Mouse (Mus musculus) hindbrain, embryonic 16.5 days (tissue): Measurements from ENCODE around the gene Rps6ka5. TPM values are rescaled to one million over a fixed set of nuclear protein-coding genes. Genes with fewer than 3 reads are reported as not detected.

Experiments used
- ATAC-seq: fragments of 200-750 bp; cut with Nextera tagmentation; 2 replicates; pipeline ENCODE4 v1.8.0; 2017; ENCODE audit warnings: moderate TSS enrichment, moderate library complexity
- H3K27ac ChIP-seq: fragments of 300-500 bp; sonication (generic); 2 replicates; pipeline ENCODE4 v1.5.1; 2014; ENCODE audit warnings: low read depth, mild to moderate bottlenecking, control low read depth, low read length, moderate library complexity
- H3K27me3 ChIP-seq: fragments of 300-500 bp; sonication (generic); replicated peaks from 2 replicates; pipeline ENCODE4 v1.6.1; 2014; ENCODE audit warnings: low read length; ENCODE audit not compliant: control insufficient read depth, insufficient read depth
- H3K36me3 ChIP-seq: fragments of 300-500 bp; sonication (generic); 2 replicates; pipeline ENCODE4 v1.6.1; 2014; ENCODE audit warnings: mild to moderate bottlenecking, low read length, moderate library complexity, mixed read lengths; ENCODE audit not compliant: control insufficient read depth, insufficient read depth
- H3K4me1 ChIP-seq: fragments of 300-500 bp; sonication (generic); 2 replicates; pipeline ENCODE4 v1.6.1; 2014; ENCODE audit warnings: low read depth, low read length; ENCODE audit not compliant: control insufficient read depth, insufficient read depth
- H3K4me2 ChIP-seq: fragments of 300-500 bp; sonication (generic); 2 replicates; pipeline ENCODE4 v1.6.1; 2014; ENCODE audit warnings: mild to moderate bottlenecking, low read length, control low read depth, moderate library complexity
- H3K4me3 ChIP-seq: fragments of 300-500 bp; sonication (generic); 2 replicates; pipeline ENCODE4 v1.5.1; 2014; ENCODE audit warnings: mild to moderate bottlenecking, low read length, control low read depth, moderate library complexity
- H3K9ac ChIP-seq: fragments of 300-500 bp; sonication (generic); 2 replicates; pipeline ENCODE4 v1.6.1; 2014; ENCODE audit warnings: low read depth, mild to moderate bottlenecking, control low read depth, low read length, moderate library complexity
- H3K9me3 ChIP-seq: fragments of 300-500 bp; sonication (generic); 2 replicates; pipeline ENCODE4 v1.6.1; 2014; ENCODE audit warnings: mild to moderate bottlenecking, low read length, moderate library complexity; ENCODE audit not compliant: control insufficient read depth
- WGBS: fragments of 180-500 bp; shearing (Covaris S2); extraction: QIAGEN DNeasy Blood & Tissue Kit; methylation state at CpG from one replicate; pipeline ENCODE4 v1.1.7; 2014; 5-methylcytosine and 5-hydroxymethylcytosine counted together
- polyA plus RNA-seq: library from polyadenylated mRNA; unstranded; fragments of >200 nt; fragmentation: Nextera tagmentation; extraction: Ambion mirVana; gene quantifications from 2 replicates; pipeline ENCODE4 v1.2.1, GENCODE M21; 2015

The Rps6ka5 gene
- polyA plus RNA-seq, 1 experiment from 2014 or later: 5.7 TPM

GRCm38 (mm10) chr12:100609064-100609463 lies 117.7 kb downstream of the Rps6ka5 start:
- 87% methylated on average over 5 of the region's 5 CpGs for whole genome bisulfite sequencing
- H3K27ac ChIP-seq: no peak overlapping the region
- no peaks in the 10 kb centered on the region for H3K36me3 ChIP-seq
- H3K4me3 ChIP-seq: no peak overlapping the region
- no peak overlapping the region for H3K4me2 ChIP-seq
- H3K9ac ChIP-seq: no peak overlapping the region
- no peaks in the 10 kb centered on the region for H3K27me3 ChIP-seq
- H3K4me1 ChIP-seq: no peaks in the 10 kb centered on the region
- no peaks in the 10 kb centered on the region for H3K9me3 ChIP-seq
- ATAC-seq: no peak

- ATAC-seq: no peak
- no peaks in the 10 kb centered on the region for H3K9me3 ChIP-seq
- no peak overlapping the region for H3K9ac ChIP-seq
- H3K27me3 ChIP-seq: no peaks in the 10 kb centered on the region
- no peaks in the 10 kb centered on the region for H3K36me3 ChIP-seq
- H3K4me2 ChIP-seq: no peak overlapping the region
- no peak overlapping the region for H3K27ac ChIP-seq
- WGBS: 98% methylated on average over 1 of the region's 1 CpGs
- H3K4me3 ChIP-seq: no peak overlapping the region
- H3K4me1 ChIP-seq: no peaks in the 10 kb centered on the region
Measured at GRCm38 (mm10) chr12:100606733-100607132, 120.0 kb downstream of the Rps6ka5 start.

GRCm38 (mm10) chr12:100605596-100605995 lies 121.2 kb downstream of the Rps6ka5 start:
- H3K27ac ChIP-seq: no peak overlapping the region
- no peak overlapping the region for H3K4me3 ChIP-seq
- H3K36me3 ChIP-seq: no peaks in the 10 kb centered on the region
- no peaks in the 10 kb centered on the region for H3K4me1 ChIP-seq
- no peak for ATAC-seq
- WGBS: 75% methylated on average over 3 of the region's 3 CpGs
- H3K4me2 ChIP-seq: no peak overlapping the region
- no peaks in the 10 kb centered on the region for H3K9me3 ChIP-seq
- H3K27me3 ChIP-seq: no peaks in the 10 kb centered on the region
- H3K9ac ChIP-seq: no peak overlapping the region

- H3K4me2 ChIP-seq: no peak overlapping the region
- H3K4me1 ChIP-seq: no peaks in the 10 kb centered on the region
- H3K27ac ChIP-seq: no peak overlapping the region
- no peak overlapping the region for H3K4me3 ChIP-seq
- WGBS: 0% methylated on average over 1 of the region's 1 CpGs
- no peaks in the 10 kb centered on the region for H3K27me3 ChIP-seq
- H3K9me3 ChIP-seq: no peaks in the 10 kb centered on the region
- ATAC-seq: peak; percentile 82
- H3K36me3 ChIP-seq: no peaks in the 10 kb centered on the region
- no peak overlapping the region for H3K9ac ChIP-seq
Measured at GRCm38 (mm10) chr12:100604540-100604939, 122.2 kb downstream of the Rps6ka5 start.

- H3K4me2 ChIP-seq: no peak overlapping the region
- no peak overlapping the region for H3K4me3 ChIP-seq
- no peaks in the 10 kb centered on the region for H3K36me3 ChIP-seq
- H3K9ac ChIP-seq: no peak overlapping the region
- H3K27me3 ChIP-seq: no peaks in the 10 kb centered on the region
- ATAC-seq: no peak
- H3K27ac ChIP-seq: no peak overlapping the region
- no peaks in the 10 kb centered on the region for H3K4me1 ChIP-seq
- no peaks in the 10 kb centered on the region for H3K9me3 ChIP-seq
- 94% methylated on average over 3 of the region's 3 CpGs for WGBS
Measured at GRCm38 (mm10) chr12:100594700-100595099, 132.1 kb downstream of the Rps6ka5 start.

- ATAC-seq: no peak
- Histone ChIP-seq H3K27ac (no peak overlapping the region), H3K4me2 (no peak overlapping the region), H3K4me1 (no peaks in the 10 kb centered on the region), H3K9ac (no peak overlapping the region), H3K36me3 (no peaks in the 10 kb centered on the region), H3K4me3 (no peak overlapping the region), H3K27me3 (no peaks in the 10 kb centered on the region), H3K9me3 (no peaks in the 10 kb centered on the region)
- 83% methylated on average over 2 of the region's 2 CpGs for WGBS
Measured at GRCm38 (mm10) chr12:100586601-100587000, 140.2 kb downstream of the Rps6ka5 start.

GRCm38 (mm10) chr12:100579221-100579620 lies 147.6 kb downstream of the Rps6ka5 start:
- H3K9me3 ChIP-seq: no peaks in the 10 kb centered on the region
- no peak overlapping the region for H3K4me3 ChIP-seq
- WGBS: 89% methylated on average over 2 of the region's 2 CpGs

GRCm38 (mm10) chr12:100578291-100578690 lies 148.5 kb downstream of the Rps6ka5 start:
- Histone ChIP-seq H3K36me3 (peaks cover 4% of the 10 kb centered on the region; the same call in 1 of the 2 replicates), H3K4me3 (no peak overlapping the region), H3K9me3 (no peaks in the 10 kb centered on the region), H3K4me1 (no peaks in the 10 kb centered on the region), H3K9ac (no peak overlapping the region), H3K4me2 (no peak overlapping the region), H3K27ac (no peak overlapping the region), H3K27me3 (no peaks in the 10 kb centered on the region)
- 47% methylated on average over 2 of the region's 2 CpGs for WGBS
- ATAC-seq: no peak

More at GRCm38 (mm10) chr12:100579221-100579620, 147.6 kb downstream of the Rps6ka5 start:
- H3K36me3 ChIP-seq: peaks cover 4% of the 10 kb centered on the region; the same call in 1 of the 2 replicates
- no peaks in the 10 kb centered on the region for H3K4me1 ChIP-seq
- H3K27ac ChIP-seq: no peak overlapping the region
- no peaks in the 10 kb centered on the region for H3K27me3 ChIP-seq
- ATAC-seq: no peak
- H3K9ac ChIP-seq: no peak overlapping the region
- no peak overlapping the region for H3K4me2 ChIP-seq

- no peak for ATAC-seq
- no peak overlapping the region for H3K4me3 ChIP-seq
- no peak overlapping the region for H3K9ac ChIP-seq
- H3K27ac ChIP-seq: no peak overlapping the region
- 67% methylated on average over 3 of the region's 3 CpGs for WGBS
- H3K4me1 ChIP-seq: no peaks in the 10 kb centered on the region
- H3K9me3 ChIP-seq: no peaks in the 10 kb centered on the region
- H3K36me3 ChIP-seq: peaks cover 4% of the 10 kb centered on the region
- H3K4me2 ChIP-seq: no peak overlapping the region
- no peaks in the 10 kb centered on the region for H3K27me3 ChIP-seq
Measured at GRCm38 (mm10) chr12:100575739-100576138, 151.0 kb downstream of the Rps6ka5 start.
